Mouse (Mus musculus): ENCODE results near the gene Bcdin3d.

Gene Bcdin3d

DNA sequence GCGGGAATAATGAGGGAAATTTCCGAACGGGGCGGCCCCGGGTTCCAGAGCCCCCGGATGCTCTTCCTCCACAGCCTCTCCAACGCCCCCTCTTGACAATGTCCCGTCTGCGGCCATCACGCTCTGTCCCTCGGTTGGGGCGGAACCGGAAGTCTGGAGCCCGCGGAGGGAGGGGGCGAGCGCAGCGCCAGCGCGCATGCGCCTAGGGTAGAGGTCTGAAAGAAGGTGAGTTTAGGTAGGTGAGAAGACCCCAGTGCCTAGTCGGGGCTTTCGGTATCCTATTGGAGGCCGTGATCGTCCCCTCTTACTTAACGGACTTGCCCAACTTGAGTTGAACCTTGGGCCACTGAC lies at the start of gene Bcdin3d:
TSS of gene Bcdin3d (minus strand) at position 155 of the 351 bp plus-strand sequence.
- in situ Hi-C loops (cut with MboI; ENCODE audit: unreplicated experiment in 2 of 2), result loop anchor here (5.0 kb wide), 1 partner anchor 157 kb away; no protein-coding TSS in a partner anchor

DNA sequence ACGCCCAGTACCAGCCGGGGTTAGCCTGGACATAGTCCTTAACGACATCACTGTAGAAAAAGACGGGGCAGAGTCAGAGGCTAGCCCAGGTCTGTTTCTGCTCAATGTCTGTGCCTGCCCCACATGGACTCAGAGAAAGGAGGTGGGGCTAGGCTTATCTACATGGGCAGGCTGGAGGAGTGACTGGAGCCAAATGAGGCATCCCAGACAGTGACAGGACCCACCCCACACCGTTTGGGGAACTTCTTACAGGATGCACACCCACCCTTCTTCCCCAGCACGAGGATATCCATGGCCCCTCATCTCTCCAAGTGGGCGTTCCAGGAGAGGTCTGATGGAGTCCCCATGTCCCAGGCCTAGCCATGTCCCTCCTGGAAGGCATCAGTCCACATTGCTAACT lies 45.8 kb upstream of the Bcdin3d start:
- in situ Hi-C loops (cut with MboI; ENCODE audit: unreplicated experiment in 2 of 2), result loop anchor here in 1 of 2 experiments (25.0 kb wide), 1 partner anchor 1533 kb away; no protein-coding TSS in a partner anchor

DNA sequence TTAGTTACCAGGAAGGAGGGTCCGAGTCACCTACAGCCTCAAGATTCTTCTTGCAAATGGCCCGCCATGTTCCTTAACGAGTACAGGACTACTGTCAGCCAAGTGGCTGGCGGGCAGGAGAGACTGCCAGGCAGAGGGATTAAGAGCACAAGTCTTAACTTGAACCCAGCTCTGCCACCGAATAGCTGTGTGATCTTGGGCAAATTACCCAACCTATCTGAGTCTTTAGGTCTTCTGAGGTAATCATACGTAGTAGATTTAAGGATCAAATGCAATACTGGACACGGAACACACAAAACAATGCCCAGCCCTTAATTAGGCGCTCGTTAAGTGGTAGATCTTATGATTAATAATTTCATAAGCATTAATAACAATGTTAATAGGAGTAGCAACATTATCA lies 45.1 kb upstream of the Bcdin3d start:
- in situ Hi-C loops (cut with MboI; ENCODE audit: unreplicated experiment in 2 of 2), result loop anchor here in 1 of 2 experiments (25.0 kb wide), 1 partner anchor 1532 kb away; no protein-coding TSS in a partner anchor

DNA sequence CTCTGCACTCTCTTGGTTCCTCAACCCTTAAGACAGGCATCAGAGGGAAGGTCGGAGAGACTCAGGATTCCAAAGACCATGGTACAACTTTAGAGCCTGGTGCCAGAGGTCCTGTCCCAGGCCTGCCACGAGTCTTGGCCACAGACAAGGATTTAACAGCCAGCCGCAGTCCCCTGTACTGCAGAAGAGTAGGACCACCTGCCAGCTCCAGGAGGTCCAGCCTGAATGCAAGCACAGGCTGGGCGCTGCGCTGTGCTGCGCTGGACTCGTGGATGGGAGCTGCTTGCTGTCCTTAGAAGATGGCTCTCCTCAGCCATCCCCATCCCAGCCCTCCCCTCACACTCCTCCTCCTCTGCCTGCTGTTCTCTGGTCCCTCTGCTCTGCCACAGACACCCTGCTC lies 43.2 kb upstream of the Bcdin3d start:
- in situ Hi-C loops (cut with MboI; ENCODE audit: unreplicated experiment in 2 of 2), result loop anchor here in 1 of 2 experiments (25.0 kb wide), 1 partner anchor 1530 kb away; no protein-coding TSS in a partner anchor

- in situ Hi-C loops (cut with MboI; ENCODE audit: unreplicated experiment in 2 of 2), result loop anchor here in 1 of 2 experiments (25.0 kb wide), 1 partner anchor 1529 kb away; no protein-coding TSS in a partner anchor
Measured at GRCm38 (mm10) chr15:99516715-99517114, 42.2 kb upstream of the Bcdin3d start.

DNA sequence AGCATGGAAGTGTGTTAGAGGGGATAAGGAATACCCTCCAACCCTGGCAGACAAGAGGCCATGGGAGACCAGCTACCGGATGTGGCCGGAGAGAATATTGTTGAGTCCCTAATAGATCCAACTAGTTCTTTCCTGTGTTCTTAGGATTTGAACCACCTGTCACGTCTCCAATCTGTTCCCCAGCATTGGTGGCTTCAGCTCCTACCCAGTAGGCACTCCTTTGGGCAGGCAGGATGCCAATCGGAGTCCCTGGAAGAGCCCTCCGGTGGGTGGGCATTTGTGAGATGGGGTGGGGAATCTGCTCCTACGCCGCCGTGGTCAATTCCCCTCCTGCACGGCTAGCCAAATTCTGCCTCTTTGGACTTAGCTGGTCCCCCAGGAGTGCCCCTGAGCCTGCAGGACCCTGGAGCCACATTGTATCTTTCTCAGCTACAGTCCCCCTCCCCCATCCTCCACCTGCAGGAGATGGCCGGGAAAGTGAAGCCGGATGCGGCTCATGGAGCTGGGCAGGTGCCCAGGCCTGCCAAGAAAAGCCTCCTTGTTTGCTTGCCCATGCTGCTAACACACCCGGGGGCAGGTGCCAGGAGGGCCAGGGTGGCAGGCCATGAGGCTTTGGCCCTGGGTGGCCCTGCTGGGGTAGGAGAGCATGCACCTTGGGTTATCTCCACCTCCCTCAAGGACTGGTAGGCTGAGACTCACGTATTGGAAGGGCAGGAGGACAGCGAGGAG lies 37.4 kb upstream of the Bcdin3d start:
- in situ Hi-C loops (cut with MboI; ENCODE audit: unreplicated experiment in 2 of 2), result loop anchor here in 1 of 2 experiments (25.0 kb wide), 1 partner anchor 1525 kb away; no protein-coding TSS in a partner anchor

GRCm38 (mm10) chr15:99510621-99511020 lies 36.1 kb upstream of the Bcdin3d start:
- in situ Hi-C loops (cut with MboI; ENCODE audit: unreplicated experiment in 2 of 2), result loop anchor here in 1 of 2 experiments (25.0 kb wide), 1 partner anchor 1523 kb away; no protein-coding TSS in a partner anchor

- in situ Hi-C loops (cut with MboI; ENCODE audit: unreplicated experiment in 2 of 2), result loop anchor here in 1 of 2 experiments (25.0 kb wide), 1 partner anchor 1523 kb away; no protein-coding TSS in a partner anchor
Measured at GRCm38 (mm10) chr15:99509840-99510239, 35.3 kb upstream of the Bcdin3d start.

GRCm38 (mm10) chr15:99505324-99506095 lies 31.0 kb upstream of the Bcdin3d start:
- in situ Hi-C loops (cut with MboI; ENCODE audit: unreplicated experiment in 2 of 2), result loop anchor here in 1 of 2 experiments (25.0 kb wide), 1 partner anchor 1518 kb away; no protein-coding TSS in a partner anchor

- in situ Hi-C loops (cut with MboI; ENCODE audit: unreplicated experiment in 2 of 2), result loop anchor here in 1 of 2 experiments (25.0 kb wide), 1 partner anchor 1516 kb away; no protein-coding TSS in a partner anchor
Measured at GRCm38 (mm10) chr15:99503256-99503655, 28.7 kb upstream of the Bcdin3d start.

DNA sequence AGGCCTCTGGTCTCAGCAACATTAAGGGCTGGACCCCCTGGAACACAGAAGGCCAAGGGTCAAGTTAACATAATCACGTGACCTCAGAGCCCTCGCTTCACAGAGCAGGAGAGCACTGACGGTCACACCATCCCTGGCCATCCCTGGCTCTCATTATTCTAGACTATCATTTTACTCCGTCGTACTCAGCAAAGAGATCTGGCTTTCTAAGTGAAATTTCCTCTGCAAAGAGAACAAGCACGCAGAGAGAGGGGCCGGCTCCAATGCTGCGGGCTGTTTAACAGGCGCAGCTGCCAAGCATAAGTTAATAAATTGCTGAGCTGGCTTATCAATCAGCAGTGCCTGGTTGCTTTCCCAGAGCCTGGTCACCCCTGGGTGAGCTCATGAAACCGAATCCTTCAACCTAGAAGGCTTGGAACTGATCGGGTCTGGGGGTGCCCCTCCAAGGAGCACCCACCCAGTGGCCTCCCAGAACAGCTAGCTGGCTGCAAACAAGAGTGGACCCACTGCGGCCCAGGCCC lies 27.8 kb upstream of the Bcdin3d start:
- in situ Hi-C loops (cut with MboI; ENCODE audit: unreplicated experiment in 2 of 2), result loop anchor here in 1 of 2 experiments (25.0 kb wide), 1 partner anchor 1515 kb away; no protein-coding TSS in a partner anchor

- in situ Hi-C loops (cut with MboI; ENCODE audit: unreplicated experiment in 2 of 2), result loop anchor here in 1 of 2 experiments (25.0 kb wide), 1 partner anchor 1514 kb away; no protein-coding TSS in a partner anchor
Measured at GRCm38 (mm10) chr15:99501292-99502260, 27.0 kb upstream of the Bcdin3d start.

DNA sequence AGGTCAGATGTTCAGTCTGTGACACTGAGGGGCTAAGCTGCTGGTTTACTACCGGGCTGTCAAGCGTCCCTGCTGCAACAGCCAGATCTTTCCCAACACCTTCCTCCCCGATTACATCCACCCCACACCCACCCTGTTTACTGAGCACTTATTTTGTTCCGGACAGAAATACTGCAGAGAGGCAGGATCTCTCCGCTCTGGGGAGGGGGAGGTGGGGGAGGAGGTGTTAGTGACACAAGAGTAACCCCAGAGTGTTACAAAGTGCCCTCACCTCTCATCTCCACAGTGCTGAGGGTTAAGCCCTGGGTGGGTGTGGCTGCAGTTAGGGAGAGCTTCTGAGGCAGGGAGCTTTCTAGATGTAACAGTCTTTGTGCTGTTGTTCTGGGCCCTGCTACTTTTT lies 25.8 kb upstream of the Bcdin3d start:
- in situ Hi-C loops (cut with MboI; ENCODE audit: unreplicated experiment in 2 of 2), result loop anchor here in 1 of 2 experiments (25.0 kb wide), 1 partner anchor 1513 kb away; no protein-coding TSS in a partner anchor

DNA sequence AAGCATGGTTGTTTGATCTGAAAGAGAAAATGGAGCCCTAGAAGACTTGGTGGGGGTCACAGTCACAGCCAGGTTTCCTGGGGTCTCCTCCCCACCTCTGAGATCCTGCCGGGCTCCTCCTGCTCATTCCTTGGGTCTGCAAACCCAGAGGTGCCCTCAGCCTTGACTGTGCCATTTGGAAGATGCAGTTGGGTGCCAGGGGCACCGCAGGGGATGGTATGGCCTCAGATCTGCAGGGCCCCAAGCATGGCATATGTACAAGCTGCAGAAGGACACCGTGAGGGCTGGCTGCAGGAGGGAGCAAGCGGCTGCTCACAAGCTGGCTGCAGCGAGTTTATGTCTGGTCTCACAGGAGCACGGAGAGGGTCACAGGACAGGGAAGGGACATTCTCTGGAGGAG lies 25.2 kb upstream of the Bcdin3d start:
- in situ Hi-C loops (cut with MboI; ENCODE audit: unreplicated experiment in 2 of 2), result loop anchor here (5.0 to 25.0 kb wide), 3 partner anchors 188 to 1512 kb away; no protein-coding TSS in a partner anchor

- in situ Hi-C loops (cut with MboI; ENCODE audit: unreplicated experiment in 2 of 2), result loop anchor here in 1 of 2 experiments (5.0 to 10.0 kb wide), 2 partner anchors 189 to 406 kb away; no protein-coding TSS in a partner anchor
Measured at GRCm38 (mm10) chr15:99498781-99499180, 24.3 kb upstream of the Bcdin3d start.

DNA sequence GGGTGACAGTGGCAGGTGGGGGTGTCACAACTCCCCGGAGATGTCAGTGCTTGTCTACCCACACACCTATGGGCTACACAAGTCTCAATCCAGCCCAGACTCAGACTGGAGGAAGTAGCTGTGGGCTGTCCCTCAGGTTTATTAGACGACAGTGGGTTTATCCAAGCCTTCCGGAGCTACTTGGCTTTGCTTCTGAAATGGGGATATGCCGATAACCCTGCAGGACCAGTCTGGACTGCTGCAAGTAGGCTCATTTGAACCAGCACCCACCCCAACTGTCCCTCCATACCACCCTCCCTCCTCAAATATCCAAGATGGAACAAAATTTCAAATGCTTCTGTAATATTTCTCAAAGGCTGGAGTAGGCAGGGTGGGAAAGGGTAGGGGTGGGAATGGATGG lies 23.8 kb upstream of the Bcdin3d start:
- in situ Hi-C loops (cut with MboI; ENCODE audit: unreplicated experiment in 2 of 2), result loop anchor here in 1 of 2 experiments (5.0 to 10.0 kb wide), 2 partner anchors 189 to 406 kb away; no protein-coding TSS in a partner anchor

GRCm38 (mm10) chr15:99497527-99498242 lies 23.2 kb upstream of the Bcdin3d start:
- in situ Hi-C loops (cut with MboI; ENCODE audit: unreplicated experiment in 2 of 2), result loop anchor here in 1 of 2 experiments (5.0 to 10.0 kb wide), 2 partner anchors 190 to 407 kb away; no protein-coding TSS in a partner anchor

DNA sequence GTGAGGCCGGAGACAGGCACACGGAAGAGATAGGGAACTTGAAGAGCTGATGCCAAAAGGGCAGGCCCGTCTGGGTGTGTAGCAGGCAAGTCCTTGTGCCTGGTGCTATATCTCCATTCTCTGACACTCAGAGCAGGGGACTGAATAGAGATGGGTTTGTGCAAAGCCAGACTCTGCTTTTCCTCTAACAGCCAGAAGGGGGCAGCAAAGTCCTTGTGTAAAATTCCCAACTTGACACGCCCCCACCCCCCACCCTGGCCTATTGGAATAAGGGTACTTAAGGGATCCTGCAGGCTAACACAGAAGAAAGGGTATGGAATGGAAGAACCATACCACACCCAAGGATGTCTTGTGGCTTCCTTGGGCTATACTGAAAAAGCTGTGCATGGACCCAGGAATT lies 22.5 kb upstream of the Bcdin3d start:
- in situ Hi-C loops (cut with MboI; ENCODE audit: unreplicated experiment in 2 of 2), result loop anchor here in 1 of 2 experiments (5.0 to 10.0 kb wide), 2 partner anchors 190 to 408 kb away; no protein-coding TSS in a partner anchor
